Mouse (Mus musculus) myocyte (in vitro differentiated cells): ENCODE measurements at regions not wholly inside any gene's neighbourhood (a gene's known extent, or its start where the extent isn't known, plus 50 kb on each side); places are given as distances from the start of the nearest gene placed in this dataset.

ENCODE experiments used
- H3K27me3 ChIP-seq: one replicate; pipeline ENCODE4 v1.6.1; 2011; ENCODE audit not compliant: control insufficient read depth, insufficient read depth, insufficient read length
- H3K36me3 ChIP-seq: one replicate; pipeline ENCODE4 v1.6.1; 2011; ENCODE audit not compliant: control insufficient read depth, insufficient read depth
- H3K4me2 ChIP-seq: one replicate; pipeline ENCODE4 v1.6.1; 2011; ENCODE audit warnings: low read depth, control low read depth
- H3K4me3 ChIP-seq: one replicate; pipeline ENCODE4 v1.5.1; 2011; ENCODE audit warnings: mild to moderate bottlenecking, control low read depth, moderate library complexity
- H3K79me2 ChIP-seq: one replicate; pipeline ENCODE4 v1.6.1; 2011; ENCODE audit not compliant: control insufficient read depth, insufficient read depth
- H3ac ChIP-seq: one replicate; pipeline ENCODE4 v1.6.1; 2011; ENCODE audit not compliant: control insufficient read depth, insufficient read length
- CEBPB ChIP-seq: IDR thresholded peaks from 2 replicates; pipeline ENCODE4 v1.6.1; 2011; ENCODE audit warnings: mild to moderate bottlenecking, moderate library complexity; ENCODE audit not compliant: poor library complexity, insufficient read depth, severe bottlenecking
- E2F4 ChIP-seq: IDR thresholded peaks from one replicate; pipeline ENCODE4 v1.6.1; 2011; ENCODE audit warnings: mild to moderate bottlenecking, control low read depth, moderate library complexity; ENCODE audit not compliant: insufficient read depth
- MAX ChIP-seq: IDR thresholded peaks from one replicate; pipeline ENCODE4 v1.6.1; 2011; ENCODE audit warnings: low read depth, mild to moderate bottlenecking, control low read depth
- MYOD1 ChIP-seq, 3 experiments: IDR thresholded peaks; one replicate each; pipeline ENCODE4 v1.6.1; 2011; ENCODE audit warnings: control low read depth in 2 of 3, low read depth in 2 of 3, mild to moderate bottlenecking in 2 of 3, moderate library complexity in 1 of 3; ENCODE audit not compliant: insufficient read length in 2 of 3, control insufficient read depth in 1 of 3
- MYOG ChIP-seq, 3 experiments: IDR thresholded peaks; one replicate each; pipeline ENCODE4 v1.6.1; 2011; ENCODE audit warnings: control low read depth in 2 of 3, low read depth in 2 of 3, mild to moderate bottlenecking in 2 of 3; ENCODE audit not compliant: insufficient read length in 2 of 3, control insufficient read depth in 1 of 3, insufficient read depth in 1 of 3
- POLR2A ChIP-seq: IDR thresholded peaks from one replicate; pipeline ENCODE4 v1.6.1; 2011; ENCODE audit warnings: low read depth, mild to moderate bottlenecking, control low read depth, moderate library complexity; ENCODE audit not compliant: insufficient read length
- POLR2AphosphoS2 ChIP-seq: IDR thresholded peaks from one replicate; pipeline ENCODE4 v1.6.1; 2011; ENCODE audit warnings: low read depth, control low read depth; ENCODE audit not compliant: insufficient read length
- REST ChIP-seq: IDR thresholded peaks from one replicate; pipeline ENCODE4 v1.6.1; 2011; ENCODE audit warnings: mild to moderate bottlenecking, control low read depth, moderate library complexity; ENCODE audit not compliant: insufficient read depth, insufficient read length
- SRF ChIP-seq: IDR thresholded peaks from one replicate; pipeline ENCODE4 v1.6.1; 2011; ENCODE audit warnings: low read depth; ENCODE audit not compliant: control insufficient read depth, insufficient read length
- TCF12 ChIP-seq: IDR thresholded peaks from one replicate; pipeline ENCODE4 v1.6.1; 2011; ENCODE audit warnings: mild to moderate bottlenecking, control low read depth; ENCODE audit not compliant: poor library complexity, insufficient read depth, severe bottlenecking
- TCF3 ChIP-seq: IDR thresholded peaks from one replicate; pipeline ENCODE4 v1.6.1; 2011; ENCODE audit warnings: low read depth, control low read depth; ENCODE audit not compliant: insufficient read length
- USF1 ChIP-seq: IDR thresholded peaks from one replicate; pipeline ENCODE4 v1.6.1; 2011; ENCODE audit warnings: low read depth, mild to moderate bottlenecking, control low read depth, moderate library complexity

DNA sequence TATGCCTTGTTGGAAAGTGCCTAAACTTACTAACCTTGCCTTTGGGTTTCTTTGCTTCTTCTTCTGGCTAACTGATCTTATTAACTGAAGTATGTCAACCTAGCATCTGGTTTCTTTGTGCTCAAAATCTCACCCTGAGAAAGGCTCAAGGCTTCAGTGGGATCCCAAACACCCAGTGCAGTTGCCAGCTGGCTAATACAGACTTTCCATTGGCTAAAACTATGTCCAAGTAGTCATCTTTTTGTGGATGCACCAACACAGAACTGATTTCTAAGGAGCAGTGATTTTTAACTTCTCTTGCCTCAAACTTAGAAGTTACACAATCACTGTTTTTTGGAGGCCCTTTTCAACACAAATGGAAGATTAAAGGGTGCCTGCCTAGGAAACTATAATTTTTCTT is 97.8 kb upstream of the Dcn start:
- H3ac ChIP-seq, result no peak overlapping the region
- H3K36me3 ChIP-seq, result no peaks in the 10 kb centered on the region
- TF ChIP-seq MAX, result no peak
- no peak for TF ChIP-seq REST
- TF ChIP-seq MYOG (IDR thresholded peaks at IDR 0.05; ENCODE audit: control insufficient read depth in 1 of 3, insufficient read depth in 1 of 3, insufficient read length in 2 of 3, low read depth in 2 of 3), result no peak
- TF ChIP-seq USF1, result no peak
- TF ChIP-seq TCF12, result no peak
- TF ChIP-seq POLR2A, result no peak
- TF ChIP-seq POLR2AphosphoS2, result no peak
- H3K4me2 ChIP-seq, result no peak overlapping the region
- H3K79me2 ChIP-seq, result no peaks in the 10 kb centered on the region
- no peaks in the 10 kb centered on the region for H3K27me3 ChIP-seq
- H3K4me3 ChIP-seq, result no peak overlapping the region

DNA sequence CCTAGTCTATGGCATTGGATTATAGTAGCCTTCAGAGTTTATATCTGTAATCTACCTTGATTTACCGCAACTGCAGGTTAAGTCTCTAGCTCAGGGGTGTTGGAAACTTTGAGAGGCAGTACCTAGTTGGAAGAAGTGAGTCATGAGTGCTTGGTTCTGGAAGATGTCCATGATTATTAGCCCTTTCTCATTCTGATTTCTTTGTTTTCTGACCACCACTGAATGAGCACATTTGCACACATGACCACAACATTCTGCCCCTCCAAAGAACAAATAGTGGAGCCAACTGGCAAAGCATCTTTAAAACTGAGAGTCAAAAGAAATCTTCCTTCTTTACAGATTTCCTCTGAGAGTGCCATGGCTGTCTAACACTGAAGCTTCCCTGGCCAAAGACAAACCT is 95.5 kb upstream of the Dcn start:
- Histone ChIP-seq H3K36me3 (no peaks in the 10 kb centered on the region), H3K79me2 (no peaks in the 10 kb centered on the region), H3K4me3 (no peak overlapping the region), H3ac (no peak overlapping the region), H3K4me2 (no peak overlapping the region), H3K27me3 (no peaks in the 10 kb centered on the region)
- TF ChIP-seq USF1, result peak; percentile 41
- TF ChIP-seq TCF12, result no peak

- no peaks in the 10 kb centered on the region for H3K36me3 ChIP-seq
- no peaks in the 10 kb centered on the region for H3K79me2 ChIP-seq
- H3ac ChIP-seq, result no peak overlapping the region
- H3K27me3 ChIP-seq, result no peaks in the 10 kb centered on the region
- TF ChIP-seq USF1 (no peak), TCF12 (no peak), POLR2A (no peak), MAX (no peak), REST (no peak), MYOD1 (IDR thresholded peaks at IDR 0.05; ENCODE audit: control insufficient read depth in 1 of 3, insufficient read length in 2 of 3, low read depth in 2 of 3) (no peak), CEBPB (no peak), E2F4 (no peak), TCF3 (no peak), SRF (no peak), POLR2AphosphoS2 (no peak), MYOG (IDR thresholded peaks at IDR 0.05; ENCODE audit: control insufficient read depth in 1 of 3, insufficient read depth in 1 of 3, insufficient read length in 2 of 3, low read depth in 2 of 3) (no peak)
- no peak overlapping the region for H3K4me3 ChIP-seq
- H3K4me2 ChIP-seq, result no peak overlapping the region
Observed at GRCm38 (mm10) chr10:97387196-97387876, 92.1 kb upstream of the Dcn start.

GRCm38 (mm10) chr10:97389647-97390590 is 89.5 kb upstream of the Dcn start:
- no peaks in the 10 kb centered on the region for H3K27me3 ChIP-seq
- H3K79me2 ChIP-seq, result no peaks in the 10 kb centered on the region
- H3K4me2 ChIP-seq, result peak overlapping the region; percentile 31
- H3K36me3 ChIP-seq, result no peaks in the 10 kb centered on the region
- H3ac ChIP-seq, result no peak overlapping the region
- no peak for TF ChIP-seq E2F4
- peak; percentile 56; the same call in 1 of the 2 replicates for TF ChIP-seq CEBPB
- TF ChIP-seq MAX, result no peak
- TF ChIP-seq MYOD1 (IDR thresholded peaks at IDR 0.05; ENCODE audit: control insufficient read depth in 1 of 3, insufficient read length in 2 of 3, low read depth in 2 of 3), result no peak
- TF ChIP-seq SRF, result no peak
- no peak for TF ChIP-seq POLR2A
- H3K4me3 ChIP-seq, result no peak overlapping the region
